Mouse (Mus musculus): ENCODE results near the gene Enpp3. TPM values are rescaled to one million over a fixed set of nuclear protein-coding genes. Genes with fewer than 3 reads are reported as not detected.
A peak's percentile ranks its signal among the peaks of the same experiment; 100 is the strongest.

Gene Enpp3
- polyA plus RNA-seq, 1 experiment from 2014 or later = 2.9 TPM

- H3K9ac ChIP-seq (replicated peaks; ENCODE audit: low read depth, low read length) = no peak overlapping the region
- 46% methylated on average over 4 of the region's 4 CpGs for WGBS
- peak; percentile 59 for ATAC-seq
These were observed 6.1 kb downstream of the Enpp3 start for GRCm38 (mm10) chr10:24836366-24837038.

GRCm38 (mm10) chr10:24835702-24836342 lies 6.8 kb downstream of the Enpp3 start:
- H3K9ac ChIP-seq (replicated peaks; ENCODE audit: low read depth, low read length) = peak overlapping the region; percentile 27; the same call in 1 of the 2 replicates
- ATAC-seq = peak; percentile 69
- H3K4me2 ChIP-seq (ENCODE audit: low read length) = peak overlapping the region; percentile 47
- no peak overlapping the region for H3K27ac ChIP-seq (ENCODE audit: low read length)
- 5% methylated on average over 12 of the region's 12 CpGs for WGBS
- H3K36me3 ChIP-seq (ENCODE audit: control insufficient read depth, insufficient read depth) = no peaks in the 10 kb centered on the region
- peak overlapping the region; percentile 30 for H3K4me3 ChIP-seq (replicated peaks; ENCODE audit: low read length)
- 0 out of 2 replicates have a peak, but pooled peaks cover 3% of the 10 kb centered on the region for H3K27me3 ChIP-seq (replicated peaks; ENCODE audit: control insufficient read depth, insufficient read depth, low read length)
- H3K4me1 ChIP-seq (replicated peaks; ENCODE audit: control insufficient read depth, insufficient read depth, low read length) = peaks cover 7% of the 10 kb centered on the region
- H3K9me3 ChIP-seq (ENCODE audit: control insufficient read depth, low read length) = no peaks in the 10 kb centered on the region

More at GRCm38 (mm10) chr10:24836366-24837038, 6.1 kb downstream of the Enpp3 start:
- Histone ChIP-seq H3K27me3 (replicated peaks; ENCODE audit: control insufficient read depth, insufficient read depth, low read length) (0 out of 2 replicates have a peak, but pooled peaks cover 3% of the 10 kb centered on the region), H3K4me2 (ENCODE audit: low read length) (peak overlapping the region; percentile 47), H3K27ac (ENCODE audit: low read length) (no peak overlapping the region), H3K4me3 (replicated peaks; ENCODE audit: low read length) (no peak overlapping the region; the same call in 1 of the 2 replicates), H3K4me1 (replicated peaks; ENCODE audit: control insufficient read depth, insufficient read depth, low read length) (peaks cover 7% of the 10 kb centered on the region), H3K36me3 (ENCODE audit: control insufficient read depth, insufficient read depth) (no peaks in the 10 kb centered on the region), H3K9me3 (ENCODE audit: control insufficient read depth, low read length) (no peaks in the 10 kb centered on the region)

DNA sequence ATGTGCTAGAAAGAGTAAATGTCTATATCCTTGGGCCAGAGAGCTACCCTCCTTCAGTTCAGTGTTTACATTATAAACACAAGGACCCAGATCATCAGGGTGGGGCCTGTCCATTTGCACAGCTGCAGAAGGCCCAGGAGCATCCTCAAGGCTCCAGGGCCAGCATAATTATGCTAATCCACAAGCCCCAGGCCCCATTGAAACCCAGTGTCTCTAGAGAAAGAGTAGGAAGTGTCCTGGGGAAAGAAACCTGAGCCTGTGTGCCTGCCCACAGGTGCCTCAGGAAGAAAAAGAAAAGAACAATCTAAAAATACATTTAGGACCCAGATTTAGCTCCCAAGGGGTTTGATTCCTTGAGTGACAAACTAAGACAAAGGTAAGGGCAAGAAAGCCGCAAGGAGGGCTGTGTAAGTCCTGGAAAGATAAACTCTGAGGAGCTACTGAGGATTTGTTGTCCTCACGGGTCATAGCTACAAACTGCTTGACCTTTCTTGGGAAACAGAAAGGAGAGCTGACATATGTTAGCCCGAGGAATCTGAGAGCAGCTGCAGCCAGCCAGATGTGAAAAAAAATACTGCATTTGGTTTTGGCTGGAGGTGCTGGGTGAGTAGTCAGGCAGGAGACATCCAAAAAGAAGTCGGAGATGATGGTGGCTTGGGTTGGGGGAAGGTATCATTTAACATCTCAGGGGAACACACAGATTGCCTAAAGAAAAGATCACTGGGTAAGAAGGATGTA lies 7.8 kb downstream of the Enpp3 start:
- no peak overlapping the region for H3K4me3 ChIP-seq (replicated peaks; ENCODE audit: low read length)
- no peaks in the 10 kb centered on the region for H3K36me3 ChIP-seq (ENCODE audit: control insufficient read depth, insufficient read depth)
- peak overlapping the region; percentile 6; the same call in 1 of the 2 replicates for H3K4me2 ChIP-seq (ENCODE audit: low read length)
- H3K9ac ChIP-seq (replicated peaks; ENCODE audit: low read depth, low read length) = no peak overlapping the region
- H3K4me1 ChIP-seq (replicated peaks; ENCODE audit: control insufficient read depth, insufficient read depth, low read length) = peaks cover 7% of the 10 kb centered on the region
- H3K27ac ChIP-seq (ENCODE audit: low read length) = no peak overlapping the region
- ATAC-seq = no peak
- no peaks in the 10 kb centered on the region for H3K9me3 ChIP-seq (ENCODE audit: control insufficient read depth, low read length)
- 22% methylated on average over 4 of the region's 4 CpGs for WGBS
- H3K27me3 ChIP-seq (replicated peaks; ENCODE audit: control insufficient read depth, insufficient read depth, low read length) = 0 out of 2 replicates have a peak, but pooled peaks cover 3% of the 10 kb centered on the region

DNA sequence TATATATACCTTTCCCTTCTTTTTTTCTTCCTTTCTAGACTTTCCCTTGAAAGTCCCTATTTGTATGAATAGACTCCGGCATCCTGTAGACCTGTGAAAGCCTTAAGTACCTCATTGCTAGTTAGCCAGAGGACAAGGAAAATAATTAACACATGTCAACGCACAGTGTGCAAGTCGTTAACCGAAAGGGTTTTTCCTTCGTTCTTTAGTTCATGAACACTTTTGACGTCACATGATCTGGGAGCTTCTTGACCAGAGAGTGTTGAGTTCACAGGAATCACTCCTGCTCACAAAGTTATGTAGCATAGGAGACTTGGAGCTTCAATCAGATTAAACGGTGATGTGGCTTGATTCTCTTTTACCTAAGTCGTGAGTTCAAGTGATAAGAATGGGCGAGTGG lies 10.3 kb downstream of the Enpp3 start:
- ATAC-seq = no peak
- Histone ChIP-seq H3K27me3 (replicated peaks; ENCODE audit: control insufficient read depth, insufficient read depth, low read length) (0 out of 2 replicates have a peak, but pooled peaks cover 3% of the 10 kb centered on the region), H3K9ac (replicated peaks; ENCODE audit: low read depth, low read length) (no peak overlapping the region), H3K4me2 (ENCODE audit: low read length) (no peak overlapping the region), H3K4me1 (replicated peaks; ENCODE audit: control insufficient read depth, insufficient read depth, low read length) (peaks cover 7% of the 10 kb centered on the region), H3K27ac (ENCODE audit: low read length) (no peak overlapping the region), H3K9me3 (ENCODE audit: control insufficient read depth, low read length) (no peaks in the 10 kb centered on the region), H3K4me3 (replicated peaks; ENCODE audit: low read length) (no peak overlapping the region), H3K36me3 (ENCODE audit: control insufficient read depth, insufficient read depth) (no peaks in the 10 kb centered on the region)
- 71% methylated on average over 9 of the region's 9 CpGs for WGBS

DNA sequence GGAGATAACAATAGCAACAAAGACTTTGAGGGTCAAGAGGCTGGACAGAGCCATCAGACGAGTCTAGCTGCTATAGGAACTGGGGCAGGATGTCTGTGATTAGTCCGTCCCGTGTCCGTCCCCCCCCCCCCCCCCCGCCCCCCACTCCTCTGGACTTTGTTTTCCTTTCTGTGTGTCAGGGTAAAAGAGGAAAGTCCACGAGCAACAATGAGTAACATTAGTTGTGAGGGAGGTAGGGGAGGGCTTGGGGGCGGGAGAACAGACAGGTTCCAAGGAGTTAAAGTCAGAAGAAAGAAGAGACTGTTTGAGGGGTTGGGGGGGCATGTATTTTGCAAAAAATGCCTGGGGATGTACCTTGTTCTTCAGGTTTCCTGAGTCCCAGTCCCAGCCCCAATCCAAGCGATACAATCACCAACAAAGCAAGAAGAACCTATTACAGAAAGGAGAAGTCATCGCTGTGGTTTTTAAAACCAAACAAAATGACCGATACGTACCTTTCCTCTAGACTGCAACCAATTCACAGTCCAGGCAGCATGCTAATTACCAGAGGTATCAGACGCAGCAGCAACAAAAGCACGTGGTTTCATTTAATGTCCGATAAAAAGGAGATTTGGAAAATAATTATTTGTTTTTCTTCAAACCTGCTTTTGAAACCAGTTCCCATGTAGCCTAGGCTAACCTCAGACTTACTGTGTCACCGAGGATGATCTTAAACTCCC lies 11.1 kb downstream of the Enpp3 start:
- H3K4me2 ChIP-seq (ENCODE audit: low read length) = no peak overlapping the region
- H3K9ac ChIP-seq (replicated peaks; ENCODE audit: low read depth, low read length) = no peak overlapping the region
- H3K27ac ChIP-seq (ENCODE audit: low read length) = no peak overlapping the region
- no peak overlapping the region for H3K4me3 ChIP-seq (replicated peaks; ENCODE audit: low read length)
- 0 out of 2 replicates have a peak, but pooled peaks cover 3% of the 10 kb centered on the region for H3K27me3 ChIP-seq (replicated peaks; ENCODE audit: control insufficient read depth, insufficient read depth, low read length)
- H3K9me3 ChIP-seq (ENCODE audit: control insufficient read depth, low read length) = no peaks in the 10 kb centered on the region
- WGBS = 76% methylated on average over 14 of the region's 15 CpGs
- H3K36me3 ChIP-seq (ENCODE audit: control insufficient read depth, insufficient read depth) = no peaks in the 10 kb centered on the region
- H3K4me1 ChIP-seq (replicated peaks; ENCODE audit: control insufficient read depth, insufficient read depth, low read length) = peaks cover 6% of the 10 kb centered on the region
- ATAC-seq = no peak

DNA sequence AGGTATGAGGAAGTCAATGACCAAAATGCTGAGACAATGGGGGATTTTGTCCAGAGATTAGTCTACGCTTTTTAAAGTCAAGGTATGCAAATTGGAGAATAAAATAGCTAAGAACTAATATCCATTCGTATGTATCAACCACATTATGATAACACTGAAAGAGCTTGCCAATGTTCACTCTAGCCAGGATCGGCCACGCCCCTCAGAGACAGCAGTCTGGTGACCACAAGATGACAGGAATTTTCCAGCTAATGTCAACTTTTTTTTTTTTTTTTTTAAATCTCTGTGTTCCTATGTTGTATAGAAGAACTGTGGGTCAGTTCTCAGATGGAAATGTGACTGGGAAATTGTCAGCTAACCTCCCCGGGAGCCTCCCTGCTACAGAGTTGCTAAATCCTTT lies 12.2 kb downstream of the Enpp3 start:
- H3K9ac ChIP-seq (replicated peaks; ENCODE audit: low read depth, low read length) = no peak overlapping the region
- no peak overlapping the region for H3K27ac ChIP-seq (ENCODE audit: low read length)
- H3K4me3 ChIP-seq (replicated peaks; ENCODE audit: low read length) = no peak overlapping the region
- H3K4me1 ChIP-seq (replicated peaks; ENCODE audit: control insufficient read depth, insufficient read depth, low read length) = no peaks in the 10 kb centered on the region
- no peak for ATAC-seq
- H3K27me3 ChIP-seq (replicated peaks; ENCODE audit: control insufficient read depth, insufficient read depth, low read length) = 0 out of 2 replicates have a peak, but pooled peaks cover 3% of the 10 kb centered on the region
- 92% methylated on average over 5 of the region's 5 CpGs for WGBS
- H3K36me3 ChIP-seq (ENCODE audit: control insufficient read depth, insufficient read depth) = no peaks in the 10 kb centered on the region
- no peaks in the 10 kb centered on the region for H3K9me3 ChIP-seq (ENCODE audit: control insufficient read depth, low read length)
- H3K4me2 ChIP-seq (ENCODE audit: low read length) = no peak overlapping the region

- no peak overlapping the region for H3K27ac ChIP-seq (ENCODE audit: low read length)
- no peak for ATAC-seq
- no peaks in the 10 kb centered on the region for H3K27me3 ChIP-seq (replicated peaks; ENCODE audit: control insufficient read depth, insufficient read depth, low read length)
- H3K36me3 ChIP-seq (ENCODE audit: control insufficient read depth, insufficient read depth) = no peaks in the 10 kb centered on the region
- no peak overlapping the region for H3K9ac ChIP-seq (replicated peaks; ENCODE audit: low read depth, low read length)
- WGBS = 96% methylated on average over 4 of the region's 4 CpGs
- no peak overlapping the region for H3K4me3 ChIP-seq (replicated peaks; ENCODE audit: low read length)
- no peak overlapping the region for H3K4me2 ChIP-seq (ENCODE audit: low read length)
- no peaks in the 10 kb centered on the region for H3K9me3 ChIP-seq (ENCODE audit: control insufficient read depth, low read length)
- no peaks in the 10 kb centered on the region for H3K4me1 ChIP-seq (replicated peaks; ENCODE audit: control insufficient read depth, insufficient read depth, low read length)
These were observed 14.5 kb downstream of the Enpp3 start for GRCm38 (mm10) chr10:24828136-24828535.

GRCm38 (mm10) chr10:24826130-24826529 lies 16.5 kb downstream of the Enpp3 start:
- H3K9ac ChIP-seq (replicated peaks; ENCODE audit: low read depth, low read length) = no peak overlapping the region
- H3K36me3 ChIP-seq (ENCODE audit: control insufficient read depth, insufficient read depth) = no peaks in the 10 kb centered on the region
- WGBS = 11% methylated on average over 6 of the region's 6 CpGs
- no peak overlapping the region for H3K4me3 ChIP-seq (replicated peaks; ENCODE audit: low read length)
- no peak overlapping the region for H3K4me2 ChIP-seq (ENCODE audit: low read length)
- H3K9me3 ChIP-seq (ENCODE audit: control insufficient read depth, low read length) = no peaks in the 10 kb centered on the region
- no peaks in the 10 kb centered on the region for H3K27me3 ChIP-seq (replicated peaks; ENCODE audit: control insufficient read depth, insufficient read depth, low read length)
- ATAC-seq = no peak
- no peaks in the 10 kb centered on the region for H3K4me1 ChIP-seq (replicated peaks; ENCODE audit: control insufficient read depth, insufficient read depth, low read length)
- H3K27ac ChIP-seq (ENCODE audit: low read length) = no peak overlapping the region

All from forebrain, embryonic 16.5 days (tissue).